In the genomic region with DNA sequence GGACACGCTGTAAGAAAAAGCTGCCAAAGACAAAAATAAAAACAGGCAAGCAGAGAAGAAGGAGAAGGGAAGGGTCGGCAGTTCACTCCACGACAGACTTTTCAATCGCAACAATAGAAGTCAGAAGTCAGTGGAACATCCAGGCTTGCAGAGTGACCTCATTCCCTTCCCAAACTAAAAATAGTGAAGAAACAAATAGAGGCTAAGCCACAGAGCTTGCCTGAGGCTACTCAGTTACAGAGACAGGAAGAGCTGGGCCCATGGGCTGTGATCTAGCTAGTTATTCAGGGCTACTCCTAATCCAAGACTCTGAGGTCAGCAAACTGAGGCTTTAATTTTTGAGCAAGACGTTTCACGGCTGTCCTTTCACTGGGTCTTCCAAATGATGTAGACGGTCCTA, we compare ENCODE assay signal across 12 mouse cellular contexts.
A peak's percentile ranks its signal among the peaks of the same experiment; 100 is the strongest.
DNase-seq lines count a peak whose midpoint lies in the region; ATAC-seq and TF ChIP-seq lines count a peak whose summit lies in the region.
"Had no signal": no experiment of that assay in that cellular context is flagged by ENCODE, and none has a peak within 500 bp of the region (broad histone marks: within the 10 kb centered on the region; RNA-seq: fewer than 3 reads in every experiment).

No protein-coding gene starts in this region.

- no peak overlapping the region for H3K4me2 ChIP-seq in kidney, embryonic 15.5 days
- H3K4me2 ChIP-seq: liver, embryonic 15.5 days had no signal

- H3K27ac ChIP-seq in kidney, embryonic 15.5 days = peak overlapping the region; percentile 42; the same call in 1 of the 2 replicates
- H3K27ac ChIP-seq in bone marrow macrophage, adult 2 months (ENCODE audit: insufficient read depth, low read depth, low read length) = peak overlapping the region; percentile 51
- H3K27ac ChIP-seq: kidney, postnatal 0 days; liver, embryonic 15.5 days had no signal

- no peak for DNase-seq in kidney, adult 8-10 months
- peak; percentile 70 to 82 for DNase-seq in heart, adult 9 months (ENCODE audit: low spot score in 2 of 2)
- peak; percentile 59 for DNase-seq in lung, postnatal 36 days
- no peak for DNase-seq in thymus, adult 18-20 months
- DNase-seq: adrenal gland, postnatal 10 days; cerebellum, adult 9-11 months had no signal

- peaks cover 12% of the 10 kb centered on the region for H3K4me1 ChIP-seq in kidney, embryonic 15.5 days
- H3K4me1 ChIP-seq in bone marrow macrophage, adult 2 months (ENCODE audit: control insufficient read depth, insufficient read depth, low read length) = peaks cover 76% of the 10 kb centered on the region

- H3K9me3 ChIP-seq in kidney, embryonic 15.5 days (replicated peaks) = no peaks in the 10 kb centered on the region
- H3K9me3 ChIP-seq: G1E; liver, embryonic 15.5 days had no signal

- 59% methylated on average over 7 of the region's 7 CpGs for WGBS in kidney, embryonic 15.5 days

- TF ChIP-seq CTCF in bone marrow macrophage, adult 2 months (IDR thresholded peaks at IDR 0.05; ENCODE audit: low read depth, low read length) = no peak

- H3K9ac ChIP-seq in kidney, embryonic 15.5 days = no peak overlapping the region
- H3K9ac ChIP-seq: liver, embryonic 15.5 days had no signal

- H3K4me3 ChIP-seq in kidney, embryonic 15.5 days (replicated peaks) = no peak overlapping the region
- H3K4me3 ChIP-seq in bone marrow macrophage, adult 2 months (ENCODE audit: insufficient read depth, low read length) = no peak overlapping the region
- H3K4me3 ChIP-seq: liver, embryonic 15.5 days had no signal

- H3K27me3 ChIP-seq in kidney, embryonic 15.5 days = no peaks in the 10 kb centered on the region
- H3K27me3 ChIP-seq: liver, embryonic 15.5 days had no signal

- H3K36me3 ChIP-seq in kidney, embryonic 15.5 days = no peaks in the 10 kb centered on the region
- H3K36me3 ChIP-seq: G1E; liver, embryonic 15.5 days had no signal

- ATAC-seq in kidney, embryonic 15.5 days (replicated peaks; ENCODE audit: low FRiP score) = no peak
- no peak for ATAC-seq in megakaryocyte, adult 5-6 weeks (ENCODE audit: poor library complexity, severe bottlenecking)

- TF ChIP-seq POLR2A in bone marrow macrophage, adult 2 months (IDR thresholded peaks at IDR 0.05; ENCODE audit: borderline replicate concordance, low read depth, low read length) = no peak

Comparison
In these comparisons a context has a peak if more than half of its experiments do, and no peak if none do; other contexts are left out.
1. DNase-seq: peak in heart, adult 9 months (2 of 2) and lung, postnatal 36 days (single experiment); none in kidney, adult 8-10 months (0 of 2) and thymus, adult 18-20 months (0 of 2).